Mouse (Mus musculus) cerebellum, adult 8-10 months (tissue): ENCODE results near the gene Smlr1.

ENCODE experiments used
- DNase-seq: peaks from one replicate; pipeline ENCODE4 v3.0.0; 2022

Smlr1 gene

DNA sequence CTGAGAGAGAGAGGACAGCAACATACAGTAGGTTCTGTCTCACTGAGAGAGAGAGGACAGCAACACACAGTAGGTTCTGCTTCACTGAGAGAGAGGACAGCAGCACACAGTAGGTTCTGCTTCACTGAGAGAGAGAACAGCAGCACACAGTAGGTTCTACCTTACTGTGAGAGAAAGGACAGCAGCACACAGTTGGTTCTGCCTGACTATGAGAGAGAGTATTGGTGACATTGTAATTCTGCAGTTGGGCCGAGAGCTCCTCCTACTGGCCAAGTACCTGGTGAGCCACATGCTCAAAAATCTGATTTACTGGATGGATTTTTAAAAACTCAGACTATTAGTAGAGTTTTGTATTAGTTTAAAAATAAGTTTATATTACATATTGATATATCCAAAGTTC is 47.6 kb downstream of the Smlr1 start:
- DNase-seq, result peak; percentile 38

GRCm38 (mm10) chr10:25482791-25483190 is 53.3 kb downstream of the Smlr1 start:
- DNase-seq, result no peak

GRCm38 (mm10) chr10:25479716-25480115 is 56.4 kb downstream of the Smlr1 start:
- DNase-seq, result no peak
